Mouse (Mus musculus) heart, adult 2 months (tissue): ENCODE data around the gene Tmcc2.

Source experiments
- CTCF ChIP-seq: fragments of 200-600 bp; IDR thresholded peaks from 2 replicates; pipeline ENCODE4 v1.8.1; 2022; ENCODE audit warnings: antibody characterized with exemption, mild to moderate bottlenecking, moderate library complexity
- EP300 ChIP-seq: fragments of 200-500 bp; IDR thresholded peaks from 2 replicates; pipeline ENCODE4 v1.6.1; 2011; ENCODE audit warnings: low read depth, low read length, control low read depth; ENCODE audit not compliant: insufficient read depth
- POLR2A ChIP-seq: fragments of 200-500 bp; IDR thresholded peaks from 2 replicates; pipeline ENCODE4 v1.6.1; 2011; ENCODE audit warnings: mild to moderate bottlenecking, low read depth, low read length, control low read depth; ENCODE audit not compliant: insufficient read depth

- TF ChIP-seq EP300 (no peak), CTCF (no peak), POLR2A (no peak)
Measured at GRCm38 (mm10) chr1:132343656-132344055, 47.4 kb downstream of the Tmcc2 start.
